8 mouse cellular contexts compared by ENCODE assay signal in genomic region chr14:31018860-31019291, GRCm38 (mm10). TPM values are rescaled to one million over a fixed set of nuclear protein-coding genes. Genes with fewer than 3 reads are reported as not detected.
DNase-seq lines count a peak whose midpoint lies in the region; ATAC-seq and TF ChIP-seq lines count a peak whose summit lies in the region.

Gene Pbrm1, plus strand, starts transcription at chr14:31019138.
Gene Gnl3, minus strand, starts transcription at chr14:31019152.

- H3K4me2 ChIP-seq in lung, embryonic 16.5 days (ENCODE audit: low read depth, low read length): peak within 1 kb of the TSS; percentile 91

- H3K27me3 ChIP-seq in MEL (ENCODE audit: control insufficient read depth in 1 of 2, insufficient read depth in 2 of 2, low read length in 2 of 2): no peaks in the 10 kb centered on the region
- H3K27me3 ChIP-seq in cerebellum, adult 2 months (ENCODE audit: control insufficient read depth, insufficient read depth, low read length): no peaks in the 10 kb centered on the region
- no peaks in the 10 kb centered on the region for H3K27me3 ChIP-seq in lung, embryonic 16.5 days (ENCODE audit: control insufficient read depth, insufficient read depth, low read depth, low read length)

- H3K4me3 ChIP-seq in MEL (ENCODE audit: control insufficient read depth in 1 of 2, insufficient read depth in 1 of 2, low read depth in 2 of 2, low read length in 2 of 2): peak within 1 kb of the TSS; percentile 90 to 92
- peak within 1 kb of the TSS; percentile 99 for H3K4me3 ChIP-seq in cerebellum, adult 2 months (replicated peaks; ENCODE audit: insufficient read depth, low read depth, low read length)
- peak within 1 kb of the TSS; percentile 67 for H3K4me3 ChIP-seq in lung, embryonic 16.5 days (ENCODE audit: low read length)

- peak within 1 kb of the TSS; percentile 91 for H3K27ac ChIP-seq in MEL (ENCODE audit: control insufficient read depth, low read depth, low read length)
- H3K27ac ChIP-seq in cerebellum, adult 2 months (ENCODE audit: insufficient read depth, low read length): peak within 1 kb of the TSS; percentile 87
- peak within 1 kb of the TSS; percentile 98 for H3K27ac ChIP-seq in lung, embryonic 16.5 days (ENCODE audit: low read length)

- H3K9ac ChIP-seq in MEL (ENCODE audit: control insufficient read depth, low read depth, low read length, poor library complexity, severe bottlenecking): peak within 1 kb of the TSS; percentile 97
- H3K9ac ChIP-seq in lung, embryonic 16.5 days (ENCODE audit: low read length): peak within 1 kb of the TSS; percentile 95

- ATAC-seq in hematopoietic stem cell, adult 5-6 weeks (replicated peaks in 1 of 2; ENCODE audit: insufficient read depth in 1 of 2, low FRiP score in 2 of 2, low TSS enrichment in 1 of 2, low read depth in 1 of 2, poor library complexity in 2 of 2, severe bottlenecking in 2 of 2): peak; percentile 82 to 89
- peak; percentile 94 for ATAC-seq in lung, embryonic 16.5 days (ENCODE audit: low read depth)

- under 1% methylated on average over 38 of the region's 53 CpGs for WGBS in cerebellum, adult 2 months
- WGBS in lung, embryonic 16.5 days: under 1% methylated on average over 35 of the region's 53 CpGs

- peak in 1 of 2 experiments; percentile 12; a peak in 1 of 4 replicates for TF ChIP-seq EP300 in MEL (IDR thresholded peaks at IDR 0.05; ENCODE audit: low read depth in 1 of 2, low read length in 2 of 2)

- DNase-seq in MEL (ENCODE audit: low read depth, low spot score): peak; percentile 98
- DNase-seq in cerebellum, adult 2 months: peak; percentile 97 to 98
- DNase-seq in forelimb bud, embryonic 11.5 days (ENCODE audit: low read depth, low spot score): peak; percentile 94
- DNase-seq in layer of hippocampus, adult 9-10 months (ENCODE audit: low spot score): peak; percentile 85
- peak; percentile 91 for DNase-seq in ovary, postnatal 10 days (ENCODE audit: low spot score)
- peak; percentile 96 to 97 for DNase-seq in thymus, postnatal 10 days (ENCODE audit: low spot score in 2 of 2)

- H3K9me3 ChIP-seq in MEL (replicated peaks; ENCODE audit: insufficient read depth, low read length): no peaks in the 10 kb centered on the region
- no peaks in the 10 kb centered on the region for H3K9me3 ChIP-seq in lung, embryonic 16.5 days (ENCODE audit: control insufficient read depth, low read length)

- peaks cover 21 to 23% of the 10 kb centered on the region in 2 experiments for H3K4me1 ChIP-seq in MEL (ENCODE audit: control insufficient read depth in 1 of 2, insufficient read depth in 2 of 2, low read length in 2 of 2)
- H3K4me1 ChIP-seq in cerebellum, adult 2 months (ENCODE audit: control insufficient read depth, insufficient read depth, low read length): peaks cover 6% of the 10 kb centered on the region; the same call in 1 of the 2 replicates
- H3K4me1 ChIP-seq in lung, embryonic 16.5 days (replicated peaks; ENCODE audit: control insufficient read depth, insufficient read depth, low read length): peaks cover 15% of the 10 kb centered on the region

- peaks cover 50% of the 10 kb centered on the region for H3K79me2 ChIP-seq in MEL (ENCODE audit: control insufficient read depth, insufficient read depth, low read length, poor library complexity)

- 0 out of 6 replicates have a peak, but pooled peaks of 1 of the 3 experiments have one; percentile 3 for TF ChIP-seq CTCF in MEL (IDR thresholded peaks at IDR 0.05 in 2 of 3, conservative IDR thresholded peaks at IDR 0.05 in 1 of 3; ENCODE audit: control insufficient read depth in 1 of 3, insufficient read depth in 1 of 3, low read depth in 2 of 3, low read length in 3 of 3, poor library complexity in 1 of 3, severe bottlenecking in 1 of 3)
- TF ChIP-seq CTCF in cerebellum, adult 2 months (IDR thresholded peaks at IDR 0.05; ENCODE audit: borderline replicate concordance, insufficient read depth, low read depth, low read length): no peak

- peak; percentile 85 to 90; a peak in 2 of 4 replicates for TF ChIP-seq POLR2A in MEL (IDR thresholded peaks at IDR 0.05; ENCODE audit: control insufficient read depth in 1 of 2, insufficient read depth in 1 of 2, low read depth in 1 of 2, low read length in 2 of 2, poor library complexity in 1 of 2)
- TF ChIP-seq POLR2A in cerebellum, adult 2 months (IDR thresholded peaks at IDR 0.05; ENCODE audit: borderline replicate concordance, insufficient read depth, low read length): peak; percentile 79

- H3K36me3 ChIP-seq in MEL (ENCODE audit: control insufficient read depth in 1 of 2, insufficient read depth in 2 of 2, low read length in 2 of 2): peaks cover 33 to 54% of the 10 kb centered on the region in 2 experiments
- peaks cover 25% of the 10 kb centered on the region for H3K36me3 ChIP-seq in lung, embryonic 16.5 days (ENCODE audit: control insufficient read depth, insufficient read depth, low read length)

- TF ChIP-seq RAD21 in MEL (IDR thresholded peaks at IDR 0.05; ENCODE audit: low read depth, low read length): no peak

TF ChIP-seq in MEL, 35 proteins besides CTCF, POLR2A, EP300 and RAD21 (continues in another document):
- TF ChIP-seq MAX (IDR thresholded peaks at IDR 0.05; ENCODE audit: low read length): peak; percentile 99
- TF ChIP-seq E2F4 (IDR thresholded peaks at IDR 0.05; ENCODE audit: borderline replicate concordance, low read depth, low read length): no peak
- TF ChIP-seq ETS1 (IDR thresholded peaks at IDR 0.05; ENCODE audit: low read depth, low read length): peak; percentile 53; the same call in 1 of the 2 replicates
- peak; percentile 77; the same call in 1 of the 2 replicates for TF ChIP-seq ZMIZ1 (IDR thresholded peaks at IDR 0.05; ENCODE audit: low read depth, low read length)
- TF ChIP-seq MYC (IDR thresholded peaks at IDR 0.05; ENCODE audit: low read depth, low read length): peak; percentile 99
- TF ChIP-seq TAL1 (IDR thresholded peaks at IDR 0.05; ENCODE audit: low read length): no peak
- TF ChIP-seq GABPA (IDR thresholded peaks at IDR 0.05; ENCODE audit: low read depth, low read length): no peak
- TF ChIP-seq HCFC1 (IDR thresholded peaks at IDR 0.05; ENCODE audit: low read depth, low read length): peak; percentile 90
- peak; percentile 66; the same call in 1 of the 2 replicates for TF ChIP-seq TCF12 (IDR thresholded peaks at IDR 0.05; ENCODE audit: low read depth, low read length)
- TF ChIP-seq MXI1 (IDR thresholded peaks at IDR 0.05; ENCODE audit: low read depth, low read length): peak; percentile 100
- TF ChIP-seq NRF1 (IDR thresholded peaks at IDR 0.05; ENCODE audit: insufficient read depth, low read depth, low read length, poor library complexity, severe bottlenecking): peak; percentile 82
- TF ChIP-seq KAT2A (conservative IDR thresholded peaks at IDR 0.05; ENCODE audit: low read depth, low read length): peak; percentile 82
- no peak for TF ChIP-seq CHD2 (IDR thresholded peaks at IDR 0.05; ENCODE audit: low read length)
- peak; percentile 81 for TF ChIP-seq TBP (IDR thresholded peaks at IDR 0.05; ENCODE audit: low read depth, low read length)
- peak; percentile 97 for TF ChIP-seq MAZ (IDR thresholded peaks at IDR 0.05; ENCODE audit: low read depth, low read length)
- TF ChIP-seq CHD1 (IDR thresholded peaks at IDR 0.05; ENCODE audit: low read depth, low read length): no peak
- TF ChIP-seq SMC3 (IDR thresholded peaks at IDR 0.05; ENCODE audit: low read depth, low read length): no peak
- TF ChIP-seq ZC3H11A (IDR thresholded peaks at IDR 0.05; ENCODE audit: low read depth, low read length): no peak
- peak; percentile 94 for TF ChIP-seq NELFE (IDR thresholded peaks at IDR 0.05; ENCODE audit: low read depth, low read length)
- no peak for TF ChIP-seq GATA1 (IDR thresholded peaks at IDR 0.05; ENCODE audit: low read depth, low read length)
- TF ChIP-seq BHLHE40 (IDR thresholded peaks at IDR 0.05; ENCODE audit: borderline replicate concordance, low read depth, low read length): peak; percentile 82; the same call in 1 of the 2 replicates
- TF ChIP-seq JUND (IDR thresholded peaks at IDR 0.05; ENCODE audit: low read depth, low read length): no peak
- no peak for TF ChIP-seq UBTF (IDR thresholded peaks at IDR 0.05; ENCODE audit: borderline replicate concordance, insufficient read depth, low read depth, low read length)
- no peak for TF ChIP-seq ZKSCAN1 (IDR thresholded peaks at IDR 0.05; ENCODE audit: low read depth, low read length)
- no peak for TF ChIP-seq ZNF384 (IDR thresholded peaks at IDR 0.05; ENCODE audit: low read depth, low read length)
- TF ChIP-seq USF1 (IDR thresholded peaks at IDR 0.05; ENCODE audit: low read depth, low read length): peak; percentile 82
- peak; percentile 96 for TF ChIP-seq SIN3A (IDR thresholded peaks at IDR 0.05; ENCODE audit: low read length)
- TF ChIP-seq RCOR1 (IDR thresholded peaks at IDR 0.05; ENCODE audit: low read depth, low read length): no peak
- no peak for TF ChIP-seq MAFK (IDR thresholded peaks at IDR 0.05; ENCODE audit: borderline replicate concordance, low read depth, low read length)
- no peak for TF ChIP-seq POLR2AphosphoS5 (IDR thresholded peaks at IDR 0.05; ENCODE audit: borderline replicate concordance, low read depth, low read length)
- no peak for TF ChIP-seq USF2 (IDR thresholded peaks at IDR 0.05; ENCODE audit: borderline replicate concordance in 1 of 2, insufficient read depth in 1 of 2, low read depth in 1 of 2, low read length in 2 of 2)
- TF ChIP-seq POLR2AphosphoS2 (IDR thresholded peaks at IDR 0.05; ENCODE audit: low read length): peak; percentile 93
- TF ChIP-seq ELF1 (IDR thresholded peaks at IDR 0.05; ENCODE audit: low read depth, low read length): peak; percentile 31; the same call in 1 of the 2 replicates
- no peak for TF ChIP-seq MEF2A (IDR thresholded peaks at IDR 0.05; ENCODE audit: extremely low read depth, insufficient replicate concordance, low read depth, low read length, poor library complexity, severe bottlenecking)

RNA-seq across cellular contexts. Expression of gene Pbrm1, which starts in this region (rescaled TPM):
- 28.7 and 31.1 TPM in 2 replicates for total RNA-seq in MEL (2012; rRNA removed)
- 10 to 100 TPM; 32.4 to 62.0 TPM for polyA plus RNA-seq in MEL (2012; ENCODE audit: insufficient read depth in 1 of 2, insufficient read length in 2 of 2, low read depth in 1 of 2, low replicate concordance in 2 of 2, missing spikeins in 1 of 2)
- 22.2 and 24.2 TPM in 2 replicates for polyA plus RNA-seq in cerebellum, adult 2 months (2012; rRNA removed)
- total RNA-seq in hematopoietic stem cell, adult 5-6 weeks (2017): 80.7 and 82.2 TPM in 2 replicates
- 115 and 120 TPM in 2 replicates for polyA plus RNA-seq in lung, embryonic 16.5 days (2015; fragmentation: Nextera tagmentation; extraction: Ambion mirVana)

RNA-seq across cellular contexts. Expression of gene Gnl3, which starts in this region (rescaled TPM):
- total RNA-seq in MEL (2012; rRNA removed): 217 and 257 TPM in 2 replicates
- polyA plus RNA-seq in MEL (2012; ENCODE audit: insufficient read depth in 1 of 2, insufficient read length in 2 of 2, low read depth in 1 of 2, low replicate concordance in 2 of 2, missing spikeins in 1 of 2): 100 to 1,000 TPM; 151 to 332 TPM
- polyA plus RNA-seq in cerebellum, adult 2 months (2012; rRNA removed): 47.3 and 52.1 TPM in 2 replicates
- 347 and 449 TPM in 2 replicates for total RNA-seq in hematopoietic stem cell, adult 5-6 weeks (2017)
- polyA plus RNA-seq in lung, embryonic 16.5 days (2015; fragmentation: Nextera tagmentation; extraction: Ambion mirVana): 65.8 and 76.2 TPM in 2 replicates

Comparison
In these comparisons a context has a peak if more than half of its experiments do, and no peak if none do; other contexts are left out.
1. Peak in every context shown above with its lines: DNase-seq, ATAC-seq, H3K4me3 ChIP-seq and H3K27ac ChIP-seq.